In the genomic region with DNA sequence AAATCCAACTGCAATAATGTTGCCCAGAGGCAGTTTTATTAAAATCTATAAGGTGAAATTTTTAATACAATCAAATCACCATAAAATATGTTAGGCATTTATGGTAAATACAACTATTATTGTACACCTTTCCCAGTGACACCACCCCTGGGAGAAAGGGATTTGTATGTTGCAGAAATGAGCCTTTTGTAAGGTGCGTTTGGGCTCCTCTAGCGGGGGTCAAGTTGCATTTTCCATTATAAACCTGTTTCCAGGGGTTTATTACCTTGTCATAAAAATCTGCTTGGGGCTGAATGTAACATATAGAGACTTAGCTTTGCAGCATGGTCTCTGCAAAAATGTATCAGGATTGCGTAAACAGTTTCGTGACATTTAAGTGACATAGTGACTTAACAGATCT, we compare ENCODE assay signal across 16 mouse cellular contexts.
"Had no signal": no experiment of that assay in that cellular context is flagged by ENCODE, and none has a peak within 500 bp of the region (broad histone marks: within the 10 kb centered on the region; RNA-seq: fewer than 3 reads in every experiment).

No protein-coding gene starts in this region.

- H3K4me2 ChIP-seq: neural tube, embryonic 13.5 days; neural tube, embryonic 15.5 days; stomach, embryonic 15.5 days had no signal

- H3K9me3 ChIP-seq: neural tube, embryonic 13.5 days; neural tube, embryonic 15.5 days; stomach, embryonic 15.5 days had no signal

- H3K4me1 ChIP-seq: neural tube, embryonic 13.5 days; neural tube, embryonic 15.5 days; stomach, embryonic 15.5 days had no signal

- H3K9ac ChIP-seq: neural tube, embryonic 13.5 days; neural tube, embryonic 15.5 days; stomach, embryonic 15.5 days had no signal

- H3K27ac ChIP-seq: neural tube, embryonic 13.5 days; neural tube, embryonic 15.5 days; stomach, embryonic 15.5 days; stomach, postnatal 0 days had no signal

- DNase-seq: retina, postnatal 1 day; right cerebral cortex, adult 18-20 months; right cerebral cortex, postnatal 14 days; right cerebral cortex, postnatal 25 days; right cerebral cortex, postnatal 4 days; spleen, adult 18-20 months; thymus, adult 18-20 months; thymus, adult 2 months; thymus, postnatal 14 days; thymus, postnatal 25 days; thymus, postnatal 36 days; thymus, postnatal 4 days had no signal

- H3K36me3 ChIP-seq: neural tube, embryonic 13.5 days; neural tube, embryonic 15.5 days; stomach, embryonic 15.5 days had no signal

- H3K4me3 ChIP-seq: neural tube, embryonic 13.5 days; neural tube, embryonic 15.5 days; stomach, embryonic 15.5 days had no signal

- H3K27me3 ChIP-seq: neural tube, embryonic 13.5 days; neural tube, embryonic 15.5 days; stomach, embryonic 15.5 days had no signal
